Mouse (Mus musculus) kidney, embryonic 15.5 days (tissue): ENCODE measurements at regions not wholly inside any gene's neighbourhood (a gene's known extent, or its start where the extent isn't known, plus 50 kb on each side); places are given as distances from the start of the nearest gene placed in this dataset.

ENCODE experiments used
- ATAC-seq: fragments of 200-750 bp; cut with Nextera tagmentation; replicated peaks from 2 replicates; pipeline ENCODE4 v1.8.0; 2017; ENCODE audit warnings: moderate TSS enrichment; ENCODE audit not compliant: low FRiP score
- H3K27ac ChIP-seq: fragments of 300-500 bp; sonication (generic); 2 replicates; pipeline ENCODE4 v1.5.1; 2015; ENCODE audit warnings: mild to moderate bottlenecking, inconsistent platforms
- H3K27me3 ChIP-seq: fragments of 300-500 bp; sonication (generic); 2 replicates; pipeline ENCODE4 v1.6.1; 2015; ENCODE audit warnings: inconsistent platforms
- H3K36me3 ChIP-seq: fragments of 300-500 bp; sonication (generic); 2 replicates; pipeline ENCODE4 v1.6.1; 2015; ENCODE audit warnings: inconsistent platforms
- H3K4me1 ChIP-seq: fragments of 300-500 bp; sonication (generic); 2 replicates; pipeline ENCODE4 v1.6.1; 2015; ENCODE audit warnings: inconsistent platforms
- H3K4me2 ChIP-seq: fragments of 300-500 bp; sonication (generic); 2 replicates; pipeline ENCODE4 v1.6.1; 2015; ENCODE audit warnings: moderate library complexity, mild to moderate bottlenecking, inconsistent platforms
- H3K4me3 ChIP-seq: fragments of 300-500 bp; sonication (generic); replicated peaks from 2 replicates; pipeline ENCODE4 v1.5.1; 2015; ENCODE audit warnings: mild to moderate bottlenecking, inconsistent platforms
- H3K9ac ChIP-seq: fragments of 300-500 bp; sonication (generic); 2 replicates; pipeline ENCODE4 v1.6.1; 2015; ENCODE audit warnings: mild to moderate bottlenecking, inconsistent platforms
- H3K9me3 ChIP-seq: fragments of 300-500 bp; sonication (generic); replicated peaks from 2 replicates; pipeline ENCODE4 v1.6.1; 2016; ENCODE audit warnings: inconsistent platforms
- WGBS: fragments of 180-500 bp; shearing (Covaris S2); methylation state at CpG from one replicate; pipeline ENCODE4 v1.1.7; 2015; ENCODE audit warnings: mixed read lengths; 5-methylcytosine and 5-hydroxymethylcytosine counted together

DNA sequence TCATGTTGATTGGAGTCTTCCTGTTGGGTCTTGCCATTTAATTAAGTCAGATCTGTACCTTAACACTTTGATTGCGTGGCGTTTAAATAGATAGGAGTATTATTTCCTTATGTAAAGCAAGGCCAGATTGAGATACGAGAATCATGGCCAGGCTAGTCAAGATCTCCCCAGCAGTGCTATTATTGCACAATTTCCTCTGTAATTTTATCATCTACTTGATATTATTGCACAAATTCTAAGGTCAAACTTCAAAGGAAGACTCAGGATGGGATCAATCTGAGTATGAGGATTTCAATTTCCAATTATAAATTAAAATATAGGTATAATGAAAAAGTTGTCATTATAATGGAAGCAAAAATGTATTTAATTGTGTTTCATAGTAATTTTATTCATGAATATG lies 221.9 kb downstream of the 9330182O14Rik start:
- ATAC-seq: no peak

DNA sequence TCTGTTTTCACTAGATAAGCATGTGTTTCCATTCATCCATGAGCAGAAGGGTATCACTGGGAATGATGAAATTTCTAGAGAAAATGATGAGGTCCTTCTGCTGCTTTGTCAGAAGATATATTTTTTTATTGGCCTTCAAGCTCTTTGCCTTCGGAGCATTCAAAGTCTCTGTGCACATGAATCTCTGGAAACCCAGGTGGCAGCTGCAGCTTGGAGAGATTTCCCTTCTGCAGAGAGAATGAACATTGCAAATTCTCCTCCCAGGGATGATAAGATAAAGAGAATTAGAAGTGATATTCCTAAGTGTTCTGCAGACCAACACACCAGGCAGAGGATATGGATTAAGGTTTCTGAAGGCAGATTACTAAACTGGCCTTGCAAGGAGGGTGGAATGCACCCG lies 224.2 kb downstream of the 9330182O14Rik start:
- 48% methylated on average over 2 of the region's 2 CpGs for WGBS
- Histone ChIP-seq H3K4me3 (no peak overlapping the region), H3K4me1 (0 out of 2 replicates have a peak, but pooled peaks cover 4% of the 10 kb centered on the region), H3K27ac (no peak overlapping the region), H3K9me3 (no peaks in the 10 kb centered on the region), H3K36me3 (no peaks in the 10 kb centered on the region), H3K4me2 (no peak overlapping the region), H3K9ac (no peak overlapping the region), H3K27me3 (no peaks in the 10 kb centered on the region)
- no peak for ATAC-seq

More for the DNA sequence above, 221.9 kb downstream of the 9330182O14Rik start:
- H3K4me3 ChIP-seq: no peak overlapping the region
- H3K36me3 ChIP-seq: no peaks in the 10 kb centered on the region
- H3K9ac ChIP-seq: no peak overlapping the region
- 0 out of 2 replicates have a peak, but pooled peaks cover 4% of the 10 kb centered on the region for H3K4me1 ChIP-seq
- no peak overlapping the region for H3K4me2 ChIP-seq
- no peaks in the 10 kb centered on the region for H3K9me3 ChIP-seq
- no peak overlapping the region for H3K27ac ChIP-seq
- H3K27me3 ChIP-seq: no peaks in the 10 kb centered on the region
- 87% methylated on average over 3 of the region's 3 CpGs for WGBS

DNA sequence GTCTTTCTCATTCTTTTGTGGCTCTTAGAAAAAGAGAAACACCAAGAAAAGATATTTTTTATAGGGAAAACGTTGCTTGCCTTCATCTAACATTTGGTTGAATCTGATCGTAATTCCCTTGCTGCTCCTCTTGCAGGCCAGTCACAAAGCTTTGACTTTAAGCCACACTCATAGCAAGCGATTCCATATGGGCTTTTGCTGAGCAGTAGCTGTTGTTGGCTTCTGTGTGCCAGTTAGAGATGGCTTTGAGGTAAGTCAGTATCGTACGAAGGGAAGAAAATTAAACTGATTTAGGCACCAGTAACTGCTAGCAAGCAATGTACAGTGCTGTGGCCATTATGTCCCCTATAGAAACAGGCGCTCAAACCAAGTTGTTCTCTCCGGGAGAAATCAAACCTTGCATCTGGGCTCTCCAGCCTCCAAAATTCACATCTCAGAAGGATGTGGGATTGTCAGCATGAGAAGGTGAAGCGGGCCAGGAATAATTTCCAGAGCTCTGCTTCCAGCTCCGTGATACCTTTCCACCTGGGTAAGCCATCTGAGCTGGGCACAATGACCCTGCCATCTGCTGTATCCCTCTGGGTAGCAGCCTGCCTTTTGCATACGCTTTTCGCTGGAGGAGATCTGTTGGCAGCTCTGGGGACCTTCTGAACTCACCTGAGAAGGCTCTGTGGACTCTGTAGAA lies 227.8 kb downstream of the 9330182O14Rik start:
- ATAC-seq: no peak
- H3K4me3 ChIP-seq: no peak overlapping the region
- 90% methylated on average over 11 of the region's 11 CpGs for WGBS
- no peaks in the 10 kb centered on the region for H3K9me3 ChIP-seq
- no peak overlapping the region for H3K4me2 ChIP-seq
- 0 out of 2 replicates have a peak, but pooled peaks cover 2% of the 10 kb centered on the region for H3K4me1 ChIP-seq
- no peaks in the 10 kb centered on the region for H3K27me3 ChIP-seq
- no peaks in the 10 kb centered on the region for H3K36me3 ChIP-seq
- H3K9ac ChIP-seq: no peak overlapping the region
- H3K27ac ChIP-seq: no peak overlapping the region

DNA sequence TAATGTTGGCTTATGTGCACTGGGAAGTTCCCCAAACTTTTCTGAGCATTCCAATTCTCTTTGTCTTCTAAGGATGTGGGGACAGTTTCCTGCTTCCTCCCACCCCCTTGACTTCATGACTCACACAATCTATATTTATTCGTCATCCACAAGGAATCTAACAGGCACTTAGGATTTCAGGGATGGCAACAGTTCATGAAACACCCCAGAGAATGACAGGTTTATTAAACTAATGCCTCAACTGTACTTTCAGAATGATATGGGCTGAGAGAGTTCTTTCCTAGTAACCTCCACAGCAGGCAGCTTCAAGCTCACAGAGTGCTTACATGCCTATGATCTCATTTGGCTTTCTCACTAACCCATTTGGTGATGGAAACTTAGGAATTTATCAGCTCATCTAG lies 230.1 kb downstream of the 9330182O14Rik start:
- no peak overlapping the region for H3K9ac ChIP-seq
- H3K36me3 ChIP-seq: no peaks in the 10 kb centered on the region
- no peak overlapping the region for H3K4me2 ChIP-seq
- WGBS: 43% methylated on average over 1 of the region's 1 CpGs
- H3K27ac ChIP-seq: no peak overlapping the region
- H3K9me3 ChIP-seq: no peaks in the 10 kb centered on the region
- no peaks in the 10 kb centered on the region for H3K27me3 ChIP-seq
- no peak for ATAC-seq
- no peak overlapping the region for H3K4me3 ChIP-seq
- no peaks in the 10 kb centered on the region for H3K4me1 ChIP-seq

DNA sequence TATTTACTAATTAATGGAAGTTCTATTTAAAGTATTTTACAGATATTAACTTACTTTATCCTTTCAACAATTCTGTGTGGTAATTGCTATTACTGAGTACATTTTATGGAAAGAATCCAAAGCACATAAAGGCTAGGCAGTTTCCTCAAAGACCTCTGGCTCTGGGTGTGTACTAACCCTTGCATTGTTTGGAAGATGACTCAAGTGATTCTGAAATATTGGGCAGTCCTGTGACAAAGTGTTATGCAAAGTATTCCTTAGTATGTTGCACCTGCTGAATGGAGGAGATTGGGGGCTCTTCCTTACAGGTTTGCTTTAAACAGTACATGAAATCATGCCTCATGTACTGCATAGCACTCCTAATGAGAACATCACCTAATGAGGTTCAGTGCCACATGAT lies 231.4 kb downstream of the 9330182O14Rik start:
- H3K27me3 ChIP-seq: no peaks in the 10 kb centered on the region
- no peak overlapping the region for H3K4me2 ChIP-seq
- no peak overlapping the region for H3K27ac ChIP-seq
- no peaks in the 10 kb centered on the region for H3K4me1 ChIP-seq
- H3K9ac ChIP-seq: no peak overlapping the region
- H3K36me3 ChIP-seq: no peaks in the 10 kb centered on the region
- no peak for ATAC-seq
- H3K4me3 ChIP-seq: no peak overlapping the region
- no peaks in the 10 kb centered on the region for H3K9me3 ChIP-seq

DNA sequence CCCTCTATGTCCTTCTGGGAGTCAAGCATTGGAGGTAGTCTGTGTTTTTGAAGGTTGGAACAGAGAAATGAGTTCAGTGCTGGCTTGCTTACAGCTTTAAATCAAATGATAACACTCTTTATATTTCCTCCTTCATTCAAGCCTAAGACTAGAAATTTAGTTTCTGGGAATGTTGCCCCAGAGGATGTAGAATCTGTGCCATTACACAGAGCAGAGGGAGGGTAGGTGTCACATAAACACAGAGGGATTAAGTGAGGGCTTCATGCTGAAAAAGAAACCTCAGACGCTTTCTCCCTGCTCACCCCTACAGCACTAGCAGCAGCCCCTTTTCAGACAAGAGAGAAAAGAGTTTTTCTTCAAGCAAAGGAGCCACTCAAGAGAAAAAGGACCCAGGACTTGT lies 232.9 kb downstream of the 9330182O14Rik start:
- Histone ChIP-seq H3K4me2 (no peak overlapping the region), H3K36me3 (no peaks in the 10 kb centered on the region), H3K4me3 (no peak overlapping the region), H3K27ac (no peak overlapping the region), H3K9me3 (no peaks in the 10 kb centered on the region), H3K27me3 (no peaks in the 10 kb centered on the region), H3K9ac (no peak overlapping the region), H3K4me1 (no peaks in the 10 kb centered on the region)
- WGBS: 38% methylated on average over 1 of the region's 1 CpGs
- no peak for ATAC-seq

DNA sequence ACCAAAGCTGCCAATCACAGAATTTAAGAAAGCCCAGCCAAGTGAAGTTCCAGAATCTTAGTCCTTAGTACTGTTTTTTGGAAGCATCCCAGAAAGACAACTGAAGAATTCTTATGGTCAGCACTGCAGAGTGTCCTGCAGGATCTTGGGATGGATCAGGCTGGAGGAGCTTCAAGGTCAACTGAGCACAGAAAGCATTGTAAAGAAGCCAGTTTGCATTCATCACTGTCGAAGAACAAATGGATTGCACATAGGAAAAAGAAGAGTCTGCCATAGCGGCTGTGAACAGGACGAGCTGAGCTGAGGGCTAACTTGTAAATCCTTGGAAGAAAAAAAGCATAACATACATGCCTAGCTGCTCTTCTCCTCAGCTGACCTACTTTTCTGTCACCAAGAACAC lies 234.6 kb downstream of the 9330182O14Rik start:
- no peak overlapping the region for H3K9ac ChIP-seq
- 54% methylated on average over 3 of the region's 3 CpGs for WGBS
- H3K27me3 ChIP-seq: no peaks in the 10 kb centered on the region
- no peak overlapping the region for H3K4me2 ChIP-seq
- no peaks in the 10 kb centered on the region for H3K36me3 ChIP-seq
- H3K4me1 ChIP-seq: no peaks in the 10 kb centered on the region
- H3K9me3 ChIP-seq: no peaks in the 10 kb centered on the region
- no peak overlapping the region for H3K4me3 ChIP-seq
- H3K27ac ChIP-seq: no peak overlapping the region
- ATAC-seq: no peak

DNA sequence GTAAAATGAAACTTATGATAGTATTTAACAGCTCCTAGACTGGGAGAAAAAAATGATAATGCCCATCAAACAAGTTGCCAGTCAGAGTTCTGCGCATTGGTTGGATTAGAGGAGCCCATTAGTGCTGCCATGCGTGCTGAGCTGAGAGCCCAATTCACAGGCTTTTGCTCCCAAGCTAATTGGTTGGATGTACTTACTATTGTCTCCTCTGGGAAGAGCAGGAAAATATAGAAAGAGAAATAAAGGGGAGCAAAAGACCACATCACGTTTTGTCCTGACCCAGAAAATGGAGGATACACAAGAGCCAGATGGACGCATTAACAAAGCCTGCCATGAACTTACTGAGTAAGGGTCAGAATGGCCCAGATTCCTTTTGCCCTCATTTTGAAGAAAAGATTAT lies 237.3 kb downstream of the 9330182O14Rik start:
- ATAC-seq: no peak
- WGBS: 88% methylated on average over 4 of the region's 4 CpGs
- Histone ChIP-seq H3K4me2 (no peak overlapping the region), H3K9ac (no peak overlapping the region), H3K27me3 (no peaks in the 10 kb centered on the region), H3K9me3 (no peaks in the 10 kb centered on the region), H3K4me1 (no peaks in the 10 kb centered on the region), H3K36me3 (no peaks in the 10 kb centered on the region), H3K27ac (no peak overlapping the region), H3K4me3 (no peak overlapping the region)

DNA sequence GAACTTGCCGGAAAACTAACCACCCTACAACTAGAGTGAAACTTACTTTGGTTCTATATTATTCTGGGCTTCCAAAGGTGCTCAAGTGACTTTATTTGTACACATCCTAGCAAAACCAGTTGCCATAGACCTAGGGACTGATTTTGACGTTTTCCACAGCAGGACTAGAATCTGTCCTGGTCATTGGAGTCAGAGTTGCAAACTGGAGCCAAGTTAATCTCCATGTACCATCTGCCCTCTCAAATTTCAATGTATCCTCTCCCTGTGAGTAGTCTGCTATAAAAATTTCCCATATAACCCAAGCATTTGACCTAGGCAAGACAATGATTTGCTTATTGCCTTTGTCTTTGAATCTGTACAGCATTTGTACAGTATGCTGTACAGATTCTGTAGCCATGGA lies 252.4 kb downstream of the 9330182O14Rik start:
- Histone ChIP-seq H3K9ac (no peak overlapping the region), H3K27me3 (no peaks in the 10 kb centered on the region), H3K27ac (no peak overlapping the region), H3K4me2 (no peak overlapping the region), H3K9me3 (no peaks in the 10 kb centered on the region), H3K4me1 (no peaks in the 10 kb centered on the region), H3K4me3 (no peak overlapping the region), H3K36me3 (no peaks in the 10 kb centered on the region)
- 74% methylated on average over 2 of the region's 2 CpGs for WGBS
- no peak for ATAC-seq

DNA sequence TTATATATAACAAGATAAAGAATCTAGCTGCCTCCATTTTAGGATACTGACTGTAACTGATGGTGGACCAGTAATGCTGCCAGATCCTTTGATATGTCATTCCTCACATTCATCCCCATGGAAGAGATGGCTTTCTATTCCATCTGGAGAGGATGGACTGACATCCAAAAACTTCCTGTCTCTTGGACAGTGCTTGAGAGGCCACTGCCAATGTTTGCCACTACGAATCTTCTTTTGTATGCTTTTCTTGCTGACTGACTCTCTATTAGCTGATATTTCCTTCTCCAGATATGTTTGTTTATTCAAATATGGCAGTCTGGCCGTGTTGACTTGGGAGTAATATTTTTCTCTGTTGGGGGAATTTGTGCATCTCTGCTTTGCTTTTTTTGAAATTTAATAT lies 253.6 kb downstream of the 9330182O14Rik start:
- WGBS: 59% methylated on average over 2 of the region's 2 CpGs
- no peaks in the 10 kb centered on the region for H3K9me3 ChIP-seq

DNA sequence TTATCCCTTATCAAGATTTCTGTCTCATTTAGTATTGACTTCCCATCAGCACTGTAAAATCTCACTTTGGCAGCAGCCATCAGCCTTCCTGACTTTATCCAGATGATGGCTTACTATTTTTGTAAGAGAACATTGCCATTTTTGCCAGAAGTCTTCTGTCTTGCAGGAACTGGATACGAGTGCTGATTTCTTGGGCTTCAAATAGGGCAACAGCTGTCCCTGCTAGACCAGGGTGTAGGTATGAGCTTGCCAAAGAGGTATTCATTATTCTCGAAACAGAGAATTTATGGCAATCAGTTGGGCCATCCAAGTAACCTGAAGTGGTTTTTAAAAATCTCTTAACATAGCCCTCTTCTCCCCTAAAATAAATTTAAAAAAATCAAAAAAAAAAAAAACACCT lies 254.6 kb downstream of the 9330182O14Rik start:
- ATAC-seq: no peak
- H3K36me3 ChIP-seq: no peaks in the 10 kb centered on the region
- no peak overlapping the region for H3K4me2 ChIP-seq
- no peak overlapping the region for H3K4me3 ChIP-seq
- H3K9ac ChIP-seq: no peak overlapping the region
- 72% methylated on average over 2 of the region's 2 CpGs for WGBS
- H3K9me3 ChIP-seq: no peaks in the 10 kb centered on the region
- H3K27ac ChIP-seq: no peak overlapping the region
- H3K4me1 ChIP-seq: no peaks in the 10 kb centered on the region
- H3K27me3 ChIP-seq: no peaks in the 10 kb centered on the region

More for the DNA sequence above, 253.6 kb downstream of the 9330182O14Rik start:
- H3K4me3 ChIP-seq: no peak overlapping the region
- no peak for ATAC-seq
- no peaks in the 10 kb centered on the region for H3K4me1 ChIP-seq
- no peaks in the 10 kb centered on the region for H3K36me3 ChIP-seq
- H3K27me3 ChIP-seq: no peaks in the 10 kb centered on the region
- no peak overlapping the region for H3K4me2 ChIP-seq
- no peak overlapping the region for H3K9ac ChIP-seq
- no peak overlapping the region for H3K27ac ChIP-seq

DNA sequence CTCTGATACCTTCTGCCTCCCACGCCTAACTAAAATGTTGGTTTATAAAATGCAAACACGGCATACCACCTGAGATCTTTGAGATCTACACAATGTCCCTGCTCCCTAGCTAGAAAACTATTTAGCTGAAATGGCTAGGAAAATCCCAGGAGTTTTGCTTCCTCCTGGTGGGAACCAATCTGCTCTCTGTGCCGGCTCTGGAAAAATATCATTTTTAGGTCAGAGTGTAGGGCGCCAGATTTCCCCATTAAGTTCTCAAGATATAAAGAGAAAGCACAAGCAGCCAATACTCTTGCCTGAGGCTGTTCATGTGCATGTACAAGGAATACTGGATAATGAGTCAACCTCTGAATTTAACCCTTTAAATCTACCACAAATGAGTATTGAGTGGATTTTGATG lies 301.0 kb downstream of the 9330182O14Rik start:
- no peak for ATAC-seq

DNA sequence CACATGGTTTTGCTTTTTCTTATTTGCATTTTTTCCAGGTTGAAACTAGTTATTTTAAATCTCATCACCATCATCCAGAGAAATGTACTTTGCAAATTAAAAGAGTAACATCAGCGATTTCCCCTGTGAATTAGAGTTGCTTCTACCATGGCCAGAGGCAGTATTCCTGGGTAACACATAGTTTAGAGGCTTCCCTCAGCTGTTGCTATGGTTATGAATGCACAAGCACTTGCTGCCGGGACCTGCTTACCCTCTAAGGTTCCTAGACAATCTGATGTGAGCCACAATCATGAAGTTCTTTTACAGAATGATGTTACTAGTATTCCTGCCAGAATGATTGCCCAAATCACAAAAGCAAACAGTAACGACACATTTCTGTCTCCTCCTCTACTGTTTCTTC lies 302.5 kb downstream of the 9330182O14Rik start:
- Histone ChIP-seq H3K4me3 (no peak overlapping the region), H3K4me1 (no peaks in the 10 kb centered on the region), H3K36me3 (no peaks in the 10 kb centered on the region), H3K9me3 (no peaks in the 10 kb centered on the region), H3K4me2 (no peak overlapping the region), H3K27me3 (no peaks in the 10 kb centered on the region), H3K27ac (no peak overlapping the region), H3K9ac (no peak overlapping the region)
- 66% methylated on average over 3 of the region's 3 CpGs for WGBS
- ATAC-seq: no peak

More for the DNA sequence above, 301.0 kb downstream of the 9330182O14Rik start:
- Histone ChIP-seq H3K9ac (no peak overlapping the region), H3K9me3 (no peaks in the 10 kb centered on the region), H3K4me2 (no peak overlapping the region), H3K27me3 (no peaks in the 10 kb centered on the region), H3K36me3 (no peaks in the 10 kb centered on the region), H3K4me1 (no peaks in the 10 kb centered on the region), H3K4me3 (no peak overlapping the region), H3K27ac (no peak overlapping the region)
- 81% methylated on average over 4 of the region's 4 CpGs for WGBS
